26 mouse cellular contexts compared by ENCODE assay signal in genomic region chr11:55103229-55103628, GRCm38 (mm10). TPM values are rescaled to one million over a fixed set of nuclear protein-coding genes. Genes with fewer than 3 reads are reported as not detected.
DNase-seq lines count a peak whose midpoint lies in the region; ATAC-seq and TF ChIP-seq lines count a peak whose summit lies in the region.
"Had no signal": no experiment of that assay in that cellular context is flagged by ENCODE, and none has a peak within 500 bp of the region (broad histone marks: within the 10 kb centered on the region; RNA-seq: fewer than 3 reads in every experiment).

No protein-coding gene starts in this region.

- no peak for TF ChIP-seq POLR2A in brain, embryonic 14.5 days (IDR thresholded peaks at IDR 0.05; ENCODE audit: borderline replicate concordance, extremely low read depth, insufficient read depth, insufficient read length, poor library complexity, severe bottlenecking)

- DNase-seq in hindbrain, embryonic 14.5 days (ENCODE audit: low spot score): peak; percentile 42
- DNase-seq in midbrain, embryonic 10.5 days (ENCODE audit: low spot score): no peak
- peak; percentile 36 for DNase-seq in brain, embryonic 14.5 days (ENCODE audit: low read depth)
- DNase-seq in kidney, postnatal 14 days: peak; percentile 74
- no peak for DNase-seq in left cerebral cortex, postnatal 36 days (ENCODE audit: low spot score in 2 of 2)
- DNase-seq in left cerebral cortex, postnatal 10 days (ENCODE audit: extremely low spot score in 1 of 2, low spot score in 2 of 2): no peak
- DNase-seq: cerebellum, postnatal 14 days; heart, postnatal 10 days; layer of hippocampus, adult 9-11 months; lung, postnatal 10 days; retina, postnatal 1 day; thymus, adult 2 months had no signal

- intact Hi-C loops in left cerebral cortex, postnatal 36 days (cut with DNase I): no loop called here
- intact Hi-C loops in left cerebral cortex, postnatal 10 days (cut with DNase I): no loop called here

- H3K9ac ChIP-seq in hindbrain, embryonic 14.5 days: no peak overlapping the region
- no peak overlapping the region for H3K9ac ChIP-seq in hindbrain, embryonic 16.5 days (ENCODE audit: low read depth, low read length)
- H3K9ac ChIP-seq in midbrain, embryonic 13.5 days (replicated peaks): no peak overlapping the region
- H3K9ac ChIP-seq: embryonic facial prominence, embryonic 13.5 days; hindbrain, embryonic 15.5 days; limb, embryonic 13.5 days; stomach, embryonic 15.5 days had no signal

- H3K27me3 ChIP-seq in hindbrain, embryonic 14.5 days (ENCODE audit: control insufficient read depth, insufficient read depth, low read length): no peaks in the 10 kb centered on the region
- H3K27me3 ChIP-seq in hindbrain, embryonic 16.5 days (replicated peaks; ENCODE audit: control insufficient read depth, insufficient read depth, low read length): no peaks in the 10 kb centered on the region
- H3K27me3 ChIP-seq in midbrain, embryonic 10.5 days (ENCODE audit: low read depth, poor library complexity, severe bottlenecking): peaks cover 11% of the 10 kb centered on the region; the same call in 1 of the 2 replicates
- no peaks in the 10 kb centered on the region for H3K27me3 ChIP-seq in midbrain, embryonic 13.5 days
- H3K27me3 ChIP-seq: embryonic facial prominence, embryonic 13.5 days; hindbrain, embryonic 15.5 days; limb, embryonic 13.5 days; stomach, embryonic 15.5 days had no signal

- H3K4me2 ChIP-seq in hindbrain, embryonic 14.5 days (replicated peaks): no peak overlapping the region
- H3K4me2 ChIP-seq in hindbrain, embryonic 16.5 days (ENCODE audit: low read length): no peak overlapping the region
- no peak overlapping the region for H3K4me2 ChIP-seq in midbrain, embryonic 13.5 days (replicated peaks)
- H3K4me2 ChIP-seq: embryonic facial prominence, embryonic 13.5 days; hindbrain, embryonic 15.5 days; limb, embryonic 13.5 days; stomach, embryonic 15.5 days had no signal

- peaks cover 4% of the 10 kb centered on the region; the same call in 1 of the 2 replicates for H3K4me1 ChIP-seq in hindbrain, embryonic 14.5 days (replicated peaks; ENCODE audit: control insufficient read depth, insufficient read depth, low read length)
- H3K4me1 ChIP-seq in hindbrain, embryonic 16.5 days (ENCODE audit: control insufficient read depth, insufficient read depth, low read depth, low read length): peaks cover 12% of the 10 kb centered on the region
- H3K4me1 ChIP-seq in midbrain, embryonic 10.5 days: peaks cover 21% of the 10 kb centered on the region
- peaks cover 18% of the 10 kb centered on the region for H3K4me1 ChIP-seq in midbrain, embryonic 13.5 days (replicated peaks)

- H3K27ac ChIP-seq in hindbrain, embryonic 14.5 days: no peak overlapping the region
- no peak overlapping the region for H3K27ac ChIP-seq in hindbrain, embryonic 16.5 days (ENCODE audit: low read depth, low read length)
- H3K27ac ChIP-seq in midbrain, embryonic 10.5 days (replicated peaks): peak overlapping the region; percentile 33; the same call in 1 of the 2 replicates
- H3K27ac ChIP-seq in midbrain, embryonic 13.5 days: no peak overlapping the region
- H3K27ac ChIP-seq: embryonic facial prominence, embryonic 13.5 days; heart, embryonic 10.5 days; hindbrain, embryonic 15.5 days; limb, embryonic 13.5 days; stomach, embryonic 15.5 days had no signal

- no peak for TF ChIP-seq CTCF in brain, embryonic 14.5 days (IDR thresholded peaks at IDR 0.05; ENCODE audit: borderline replicate concordance, extremely low read depth, insufficient read depth, insufficient read length)

- no peak overlapping the region for H3K4me3 ChIP-seq in hindbrain, embryonic 14.5 days (replicated peaks; ENCODE audit: low read length)
- no peak overlapping the region for H3K4me3 ChIP-seq in hindbrain, embryonic 16.5 days (ENCODE audit: low read length)
- H3K4me3 ChIP-seq in midbrain, embryonic 10.5 days: no peak overlapping the region
- H3K4me3 ChIP-seq in midbrain, embryonic 13.5 days (replicated peaks): no peak overlapping the region
- H3K4me3 ChIP-seq: embryonic facial prominence, embryonic 13.5 days; heart, embryonic 10.5 days; hindbrain, embryonic 15.5 days; limb, embryonic 13.5 days; stomach, embryonic 15.5 days had no signal

- peaks cover 7% of the 10 kb centered on the region; the same call in 1 of the 2 replicates for H3K36me3 ChIP-seq in hindbrain, embryonic 14.5 days (replicated peaks; ENCODE audit: control insufficient read depth, insufficient read depth)
- 0 out of 2 replicates have a peak, but pooled peaks cover 2% of the 10 kb centered on the region for H3K36me3 ChIP-seq in hindbrain, embryonic 16.5 days (ENCODE audit: control insufficient read depth, insufficient read depth, low read length)
- H3K36me3 ChIP-seq in midbrain, embryonic 10.5 days: 0 out of 2 replicates have a peak, but pooled peaks cover 3% of the 10 kb centered on the region
- peaks cover 7% of the 10 kb centered on the region for H3K36me3 ChIP-seq in midbrain, embryonic 13.5 days

- 54% methylated on average over 3 of the region's 3 CpGs for WGBS in hindbrain, embryonic 14.5 days
- 45% methylated on average over 3 of the region's 3 CpGs for WGBS in hindbrain, embryonic 16.5 days
- WGBS in midbrain, embryonic 10.5 days: 84% methylated on average over 3 of the region's 3 CpGs
- WGBS in midbrain, embryonic 13.5 days: 46% methylated on average over 3 of the region's 3 CpGs

- no peaks in the 10 kb centered on the region for H3K9me3 ChIP-seq in hindbrain, embryonic 14.5 days (ENCODE audit: control insufficient read depth, low read length)
- H3K9me3 ChIP-seq in hindbrain, embryonic 16.5 days (ENCODE audit: control insufficient read depth, low read length): no peaks in the 10 kb centered on the region
- no peaks in the 10 kb centered on the region for H3K9me3 ChIP-seq in midbrain, embryonic 10.5 days (replicated peaks)
- no peaks in the 10 kb centered on the region for H3K9me3 ChIP-seq in midbrain, embryonic 13.5 days
- H3K9me3 ChIP-seq: embryonic facial prominence, embryonic 13.5 days; heart, embryonic 10.5 days; hindbrain, embryonic 15.5 days; limb, embryonic 13.5 days; stomach, embryonic 15.5 days had no signal

- ATAC-seq in hindbrain, embryonic 14.5 days (ENCODE audit: low FRiP score): no peak
- no peak for ATAC-seq in hindbrain, embryonic 16.5 days
- ATAC-seq in midbrain, embryonic 13.5 days: no peak
- ATAC-seq: forebrain, embryonic 16.5 days; intestine, postnatal 0 days had no signal

RNA-seq across cellular contexts. Expression of gene Gm2a, which starts 5.3 kb away (rescaled TPM):
- 32.9 and 35.8 TPM in 2 replicates for polyA plus RNA-seq in hindbrain, embryonic 14.5 days (2014; fragmentation: Nextera tagmentation; extraction: Ambion mirVana)
- 39.0 and 45.8 TPM in 2 replicates for polyA plus RNA-seq in hindbrain, embryonic 16.5 days (2015; fragmentation: Nextera tagmentation; extraction: Ambion mirVana)
- polyA plus RNA-seq in midbrain, embryonic 10.5 days (2016; fragmentation: Nextera tagmentation; extraction: Ambion mirVana): 9.3 and 11.9 TPM in 2 replicates
- polyA plus RNA-seq in midbrain, embryonic 13.5 days (2015; fragmentation: Nextera tagmentation; extraction: Ambion mirVana): 13.2 and 14.5 TPM in 2 replicates
- polyA plus RNA-seq in brain, embryonic 14.5 days (2012; rRNA removed): 7.8 and 11.5 TPM in 2 replicates
- total RNA-seq in left cerebral cortex, postnatal 36 days (2021): 10 to 100 TPM; 34.3 to 41.6 TPM
- total RNA-seq in left cerebral cortex, postnatal 10 days (2021): 10 to 100 TPM; 43.8 to 45.2 TPM

RNA-seq across cellular contexts. Expression of gene Ccdc69, which starts 25.3 kb away (rescaled TPM):
- 0.20 and 0.36 TPM in 2 replicates for polyA plus RNA-seq in hindbrain, embryonic 14.5 days (2014; fragmentation: Nextera tagmentation; extraction: Ambion mirVana)
- 0.50 and 1.00 TPM in 2 replicates for polyA plus RNA-seq in hindbrain, embryonic 16.5 days (2015; fragmentation: Nextera tagmentation; extraction: Ambion mirVana)
- polyA plus RNA-seq in midbrain, embryonic 10.5 days (2016; fragmentation: Nextera tagmentation; extraction: Ambion mirVana): 0.34 and 0.39 TPM in 2 replicates
- 0.19 TPM in 1 of 2 replicates, not detected in the other for polyA plus RNA-seq in midbrain, embryonic 13.5 days (2015; fragmentation: Nextera tagmentation; extraction: Ambion mirVana)
- 0.23 and 0.34 TPM in 2 replicates for polyA plus RNA-seq in brain, embryonic 14.5 days (2012; rRNA removed)
- under 1 TPM in 1 of 2 experiments, not detected in 1; 0.25 TPM for total RNA-seq in left cerebral cortex, postnatal 36 days (2021)
- under 1 TPM; 0.36 to 0.56 TPM for total RNA-seq in left cerebral cortex, postnatal 10 days (2021)

RNA-seq across cellular contexts. Expression of gene Slc36a3, which starts 48.3 kb away (rescaled TPM):
- not detected in 2 replicates for polyA plus RNA-seq in hindbrain, embryonic 14.5 days (2014; fragmentation: Nextera tagmentation; extraction: Ambion mirVana)
- not detected in 2 replicates for polyA plus RNA-seq in hindbrain, embryonic 16.5 days (2015; fragmentation: Nextera tagmentation; extraction: Ambion mirVana)
- polyA plus RNA-seq in midbrain, embryonic 10.5 days (2016; fragmentation: Nextera tagmentation; extraction: Ambion mirVana): not detected in 2 replicates
- polyA plus RNA-seq in midbrain, embryonic 13.5 days (2015; fragmentation: Nextera tagmentation; extraction: Ambion mirVana): not detected in 2 replicates
- polyA plus RNA-seq in brain, embryonic 14.5 days (2012; rRNA removed): not detected in 2 replicates
- total RNA-seq in left cerebral cortex, postnatal 36 days (2021): not detected
- total RNA-seq in left cerebral cortex, postnatal 10 days (2021): not detected
- total RNA-seq: gastrocnemius, postnatal 4 days; heart, postnatal 10 days; left cerebral cortex, adult 8-10 months; monocyte, adult 5-6 weeks had no signal
- polyA plus RNA-seq: embryonic facial prominence, embryonic 13.5 days; forebrain, embryonic 16.5 days; heart, embryonic 10.5 days; hindbrain, embryonic 15.5 days; intestine, postnatal 0 days; limb, embryonic 13.5 days; liver, embryonic 16.5 days; neural tube, embryonic 11.5 days had no signal

Comparison
In these comparisons a context has a peak if more than half of its experiments do, and no peak if none do; other contexts are left out.
1. DNase-seq: peak in hindbrain, embryonic 14.5 days (single experiment), brain, embryonic 14.5 days (single experiment) and kidney, postnatal 14 days (single experiment); none in midbrain, embryonic 10.5 days (single experiment), left cerebral cortex, postnatal 36 days (0 of 2) and left cerebral cortex, postnatal 10 days (0 of 2).